ENCODE assay signal across 24 mouse cellular contexts in the genomic region with DNA sequence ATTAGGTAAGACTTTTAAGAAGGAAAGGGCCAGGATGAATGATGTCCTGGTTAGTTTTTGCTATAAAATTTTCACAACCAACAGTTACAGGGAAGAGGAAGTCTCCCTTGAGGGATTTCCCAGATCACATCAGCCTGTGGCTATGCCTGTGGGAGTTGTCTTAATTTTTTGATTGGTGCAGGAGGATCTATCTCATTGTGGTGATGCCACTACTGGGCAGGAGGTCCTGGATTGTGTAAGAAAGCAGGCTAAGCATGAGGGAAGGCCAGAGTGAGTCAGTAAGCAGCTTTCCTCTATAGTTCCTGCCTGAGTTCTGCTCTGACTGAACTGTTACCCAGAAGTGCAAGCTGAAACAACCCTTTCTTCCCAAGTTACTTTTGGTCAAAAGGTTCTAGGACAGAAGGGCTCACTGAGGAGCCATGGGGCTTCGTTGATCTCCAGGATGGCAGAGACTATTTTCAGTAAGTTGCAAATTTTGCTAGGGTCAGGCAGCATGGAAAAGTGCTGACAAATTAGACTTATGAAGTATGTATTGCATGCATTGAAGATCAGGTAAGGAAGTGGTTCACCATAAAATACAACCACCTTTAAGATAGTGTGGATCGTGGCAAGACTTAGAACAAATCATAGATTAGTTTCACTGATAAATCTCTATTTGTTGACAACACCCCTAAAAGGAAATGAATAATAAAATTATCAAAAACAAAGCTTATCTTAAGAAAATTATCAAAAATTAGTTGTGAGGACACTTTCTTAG. TPM values are rescaled to one million over a fixed set of nuclear protein-coding genes. Genes with fewer than 3 reads are reported as not detected.
DNase-seq lines count a peak whose midpoint lies in the region; ATAC-seq and TF ChIP-seq lines count a peak whose summit lies in the region.
"Had no signal": no experiment of that assay in that cellular context is flagged by ENCODE, and none has a peak within 500 bp of the region (broad histone marks: within the 10 kb centered on the region; RNA-seq: fewer than 3 reads in every experiment).

No protein-coding gene starts in this region.

- no peaks in the 10 kb centered on the region for H3K9me3 ChIP-seq in lung, postnatal 0 days (ENCODE audit: low read length)
- H3K9me3 ChIP-seq: embryonic facial prominence, embryonic 15.5 days; heart, embryonic 13.5 days; megakaryocyte, embryonic 14.5 days; midbrain, embryonic 13.5 days; stomach, embryonic 15.5 days had no signal

- peak; percentile 8 for DNase-seq in lung, postnatal 36 days
- DNase-seq in lung, postnatal 0 days (ENCODE audit: low spot score) = no peak
- DNase-seq in left cerebral cortex, postnatal 4 days = no peak
- no peak for DNase-seq in cerebellum, postnatal 25 days
- DNase-seq in layer of hippocampus, postnatal 14 days (ENCODE audit: low spot score in 2 of 2) = no peak
- DNase-seq: cerebellum, adult 8-10 months; gastrocnemius, postnatal 10 days; heart, adult 18-20 months; heart, postnatal 14 days; kidney, adult 18-20 months; liver, postnatal 0 days; lung, postnatal 10 days; right cerebral cortex, postnatal 4 days; thymus, postnatal 36 days had no signal

- no peak for TF ChIP-seq POLR2A in bone marrow macrophage, adult 2 months (IDR thresholded peaks at IDR 0.05; ENCODE audit: borderline replicate concordance, low read depth, low read length)

- no peak for TF ChIP-seq CTCF in lung, postnatal 0 days (IDR thresholded peaks at IDR 0.05)
- TF ChIP-seq CTCF in bone marrow macrophage, adult 2 months (IDR thresholded peaks at IDR 0.05; ENCODE audit: low read depth, low read length) = no peak

- H3K27ac ChIP-seq in lung, postnatal 0 days (ENCODE audit: low read length) = no peak overlapping the region
- peak overlapping the region; percentile 37; the same call in 1 of the 2 replicates for H3K27ac ChIP-seq in bone marrow macrophage, adult 2 months (ENCODE audit: insufficient read depth, low read depth, low read length)
- H3K27ac ChIP-seq: embryonic facial prominence, embryonic 15.5 days; heart, embryonic 13.5 days; midbrain, embryonic 13.5 days; stomach, embryonic 15.5 days had no signal

- intact Hi-C loops in left cerebral cortex, postnatal 4 days (cut with DNase I) = no loop called here

- no peaks in the 10 kb centered on the region for H3K27me3 ChIP-seq in lung, postnatal 0 days (replicated peaks; ENCODE audit: insufficient read depth, low read length)
- H3K27me3 ChIP-seq: embryonic facial prominence, embryonic 15.5 days; midbrain, embryonic 13.5 days; stomach, embryonic 15.5 days had no signal

- no peak overlapping the region for H3K4me2 ChIP-seq in lung, postnatal 0 days (replicated peaks; ENCODE audit: low read depth, low read length)
- H3K4me2 ChIP-seq: embryonic facial prominence, embryonic 15.5 days; heart, embryonic 13.5 days; liver, embryonic 11.5 days; midbrain, embryonic 13.5 days; stomach, embryonic 15.5 days had no signal

- no peaks in the 10 kb centered on the region for H3K4me1 ChIP-seq in lung, postnatal 0 days (ENCODE audit: insufficient read depth, low read depth, low read length)
- H3K4me1 ChIP-seq in bone marrow macrophage, adult 2 months (ENCODE audit: control insufficient read depth, insufficient read depth, low read length) = peaks cover 2% of the 10 kb centered on the region
- H3K4me1 ChIP-seq: embryonic facial prominence, embryonic 15.5 days; heart, embryonic 13.5 days; stomach, embryonic 15.5 days had no signal

- no peaks in the 10 kb centered on the region for H3K36me3 ChIP-seq in lung, postnatal 0 days (ENCODE audit: insufficient read depth, low read length)
- H3K36me3 ChIP-seq: embryonic facial prominence, embryonic 15.5 days; heart, embryonic 13.5 days; midbrain, embryonic 13.5 days; stomach, embryonic 15.5 days had no signal

- no peak overlapping the region for H3K4me3 ChIP-seq in lung, postnatal 0 days (ENCODE audit: low read depth, low read length)
- no peak overlapping the region for H3K4me3 ChIP-seq in bone marrow macrophage, adult 2 months (ENCODE audit: insufficient read depth, low read length)
- H3K4me3 ChIP-seq: embryonic facial prominence, embryonic 15.5 days; heart, embryonic 13.5 days; megakaryocyte, embryonic 14.5 days; midbrain, embryonic 13.5 days; stomach, embryonic 15.5 days had no signal

- WGBS in lung, postnatal 0 days = 70% methylated on average over 2 of the region's 2 CpGs

- H3K9ac ChIP-seq in lung, postnatal 0 days (replicated peaks; ENCODE audit: low read depth) = no peak overlapping the region
- H3K9ac ChIP-seq: embryonic facial prominence, embryonic 15.5 days; heart, embryonic 13.5 days; liver, postnatal 0 days; midbrain, embryonic 13.5 days; stomach, embryonic 15.5 days had no signal

- no peak for ATAC-seq in lung, postnatal 0 days
- ATAC-seq in megakaryocyte progenitor cell, adult 5-6 weeks (replicated peaks; ENCODE audit: poor library complexity) = peak; percentile 65
- ATAC-seq: forebrain, embryonic 16.5 days; liver, postnatal 0 days; midbrain, embryonic 13.5 days had no signal

- TF ChIP-seq EP300 in lung, postnatal 0 days (IDR thresholded peaks at IDR 0.05) = no peak

RNA-seq across cellular contexts. Expression of a gene that starts 5.4 kb away (rescaled TPM):
- 38.6 and 38.7 TPM in 2 replicates for polyA plus RNA-seq in lung, postnatal 0 days (2015; fragmentation: Nextera tagmentation; extraction: Ambion mirVana)
- 34.7 and 37.9 TPM in 2 replicates for polyA plus RNA-seq in bone marrow macrophage, adult 2 months (2012; ENCODE audit: insufficient read depth, insufficient read length, missing spikeins)
- total RNA-seq in megakaryocyte progenitor cell, adult 5-6 weeks (2015) = 38.1 and 44.1 TPM in 2 replicates
- 33.5 and 41.1 TPM in 2 replicates for total RNA-seq in megakaryocyte progenitor cell, adult 5-6 weeks (2017)
- 10 to 100 TPM; 58.2 to 61.9 TPM for total RNA-seq in left cerebral cortex, postnatal 4 days (2021)
- 10 to 100 TPM; 60.3 to 64.3 TPM for total RNA-seq in layer of hippocampus, postnatal 14 days (2021)

RNA-seq across cellular contexts. Expression of a gene that starts 44.2 kb away (rescaled TPM):
- polyA plus RNA-seq in lung, postnatal 0 days (2015; fragmentation: Nextera tagmentation; extraction: Ambion mirVana) = 0.12 and 0.24 TPM in 2 replicates
- not detected in 2 replicates for polyA plus RNA-seq in bone marrow macrophage, adult 2 months (2012; ENCODE audit: insufficient read depth, insufficient read length, missing spikeins)
- total RNA-seq in megakaryocyte progenitor cell, adult 5-6 weeks (2015) = 0.32 and 1.1 TPM in 2 replicates
- 1.8 TPM in 1 of 2 replicates, not detected in the other for total RNA-seq in megakaryocyte progenitor cell, adult 5-6 weeks (2017)
- total RNA-seq in left cerebral cortex, postnatal 4 days (2021) = 10 to 100 TPM; 15.3 to 15.7 TPM
- 10 to 100 TPM; 15.5 to 17.5 TPM for total RNA-seq in layer of hippocampus, postnatal 14 days (2021)
- total RNA-seq: heart, adult 18-20 months; heart, postnatal 14 days had no signal
- polyA plus RNA-seq: heart, embryonic 13.5 days; limb, embryonic 11.5 days had no signal

RNA-seq across cellular contexts. Expression of a gene that starts 44.7 kb away (rescaled TPM):
- polyA plus RNA-seq in lung, postnatal 0 days (2015; fragmentation: Nextera tagmentation; extraction: Ambion mirVana) = 0.29 and 0.35 TPM in 2 replicates
- not detected in 2 replicates for polyA plus RNA-seq in bone marrow macrophage, adult 2 months (2012; ENCODE audit: insufficient read depth, insufficient read length, missing spikeins)
- 0.05 and 0.52 TPM in 2 replicates for total RNA-seq in megakaryocyte progenitor cell, adult 5-6 weeks (2015)
- total RNA-seq in megakaryocyte progenitor cell, adult 5-6 weeks (2017) = 0.21 and 0.57 TPM in 2 replicates
- total RNA-seq in left cerebral cortex, postnatal 4 days (2021) = under 1 TPM; 0.16 to 0.18 TPM
- under 1 TPM in 1 of 2 experiments, not detected in 1; 0.16 TPM for total RNA-seq in layer of hippocampus, postnatal 14 days (2021)

Comparison
In these comparisons a context has a peak if more than half of its experiments do, and no peak if none do; other contexts are left out.
1. RNA of a gene that starts 44.2 kb away (total RNA-seq): 15.5 to 17.5 TPM in layer of hippocampus, postnatal 14 days and 15.3 to 15.7 TPM in left cerebral cortex, postnatal 4 days; 0.32 to 1.8 TPM in megakaryocyte progenitor cell, adult 5-6 weeks; every median in the first group is over 4 times any median in the second.